Mouse (Mus musculus) Patski (cell line): ENCODE data around the gene Fbxl20. TPM values are rescaled to one million over a fixed set of nuclear protein-coding genes. Genes with fewer than 3 reads are reported as not detected.
A peak's percentile ranks its signal among the peaks of the same experiment; 100 is the strongest.
"Not testable (repeated sequence)": the region's sequence is repeated elsewhere in the genome, so short reads cannot be mapped to it uniquely, and the experiment has no call there.

Experiments used
- ATAC-seq: fragments of 100-300 bp; one replicate; pipeline ENCODE4 v1.8.0; 2021
- CTCF ChIA-PET: fragments of 350-600 bp; sonication (Branson Sonifier 250); formaldehyde crosslinking; loops from one replicate; lab custom pipeline; 2022; ENCODE audit warnings: inconsistent platforms; lab: Charles Lee
- POLR2A ChIA-PET: fragments of 350-600 bp; sonication (Branson Sonifier 250); formaldehyde crosslinking; loops from one replicate; lab custom pipeline; 2022; ENCODE audit warnings: antibody characterized with exemption, inconsistent platforms; lab: Charles Lee
- DNase-seq: peaks from one replicate; pipeline ENCODE4 v3.0.0-alpha.2; 2011; ENCODE audit warnings: low read depth, low spot score
- H3K27me3 ChIP-seq: fragments of 371-371 bp; one replicate; pipeline ENCODE4 v1.5.1; 2021
- CTCF ChIP-seq: fragments of 100-300 bp; IDR thresholded peaks from one replicate; pipeline ENCODE4 v1.5.1; 2021
- in situ Hi-C: fragments of 300-500 bp; cut with MboI; formaldehyde crosslinking; loops from 3 replicates; pipeline ENCODE4 v1.11.1; 2018; ENCODE audit warnings: low pct_unique_long_range_greater_than_20kb, mixed read lengths
- polyA plus RNA-seq: library from polyadenylated mRNA; unstranded; gene quantifications from one replicate; pipeline ENCODE4 v1.2.3, GENCODE M21; 2021

Fbxl20 gene
- 21.8 TPM for polyA plus RNA-seq

- POLR2A ChIA-PET: no interaction called here
- DNase-seq (peak; percentile 27), ATAC-seq (peak; percentile 80)
- no peak for TF ChIP-seq CTCF
- no peaks in the 10 kb centered on the region for H3K27me3 ChIP-seq
- in situ Hi-C loops: no loop called here
- CTCF ChIA-PET: interaction anchor here (1.6 kb wide), 1 partner anchor 119 kb away, joined by 3 read pairs; no protein-coding TSS in a partner anchor
These were observed at the start of gene Fbxl20 for GRCm38 (mm10) chr11:98149786-98150624. Fbxl20 (minus strand) TSS chr11:98150403.

DNA sequence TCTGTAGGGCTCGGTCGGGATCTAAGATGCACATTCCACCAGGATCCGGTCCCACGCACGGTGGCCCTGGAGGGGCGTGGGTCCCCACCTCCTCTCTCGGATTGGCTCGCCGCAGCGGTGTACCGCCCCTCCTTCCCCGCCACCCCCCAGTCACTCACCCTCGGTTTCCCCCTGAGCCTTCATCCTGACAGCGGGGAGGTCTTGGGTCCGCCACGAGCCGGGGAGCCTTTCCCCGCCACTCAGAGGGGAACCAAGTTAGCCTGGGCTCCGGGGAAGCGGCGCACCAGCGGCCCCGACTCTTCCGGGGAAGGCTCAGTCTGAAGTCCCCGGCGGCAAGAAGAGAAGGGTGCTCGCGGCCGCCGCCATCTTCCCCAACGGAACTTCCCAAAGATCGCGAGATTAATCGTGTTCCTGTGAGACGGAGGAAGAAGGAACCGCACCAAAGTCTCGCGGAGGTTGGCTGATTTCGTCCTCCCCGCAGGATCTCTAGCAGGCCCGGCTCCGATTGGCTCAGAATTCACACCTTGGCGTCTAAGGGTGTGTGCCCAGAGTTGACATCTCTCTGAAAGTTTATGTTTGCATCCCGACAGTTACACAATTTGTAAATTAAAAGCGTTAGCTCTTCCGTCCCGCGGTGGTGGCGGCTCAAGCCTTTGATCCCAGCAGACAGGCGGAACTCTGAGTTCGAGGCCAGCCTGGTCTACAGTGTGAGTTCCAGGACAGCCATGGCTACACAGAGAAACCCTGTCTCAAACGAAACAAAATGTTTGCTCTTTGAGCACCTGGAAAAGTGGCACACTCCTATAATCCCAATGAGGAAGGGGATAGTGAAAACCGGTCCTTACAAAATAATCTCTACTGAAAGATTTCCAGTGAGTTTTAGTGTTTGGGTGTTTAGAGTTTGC is 43.0 kb upstream of the Fbxl20 start, which contains the start of gene Med1:
Gene Med1 (minus strand): TSS at position 393 of the 905 bp plus-strand sequence.
- ChIA-PET POLR2A (no interaction called here), CTCF (interaction anchor here (1.3 kb wide), 1 partner anchor 21 kb away, joined by 3 read pairs; no protein-coding TSS in a partner anchor)
- peak; percentile 92 for ATAC-seq
- in situ Hi-C loops: no loop called here
- peak; percentile 89 for DNase-seq
- TF ChIP-seq CTCF: no peak
- no peaks in the 10 kb centered on the region for H3K27me3 ChIP-seq

GRCm38 (mm10) chr11:98190820-98191219 is 40.6 kb upstream of the Fbxl20 start:
- no peak for ATAC-seq
- no peak for TF ChIP-seq CTCF
- no peaks in the 10 kb centered on the region for H3K27me3 ChIP-seq
- DNase-seq: no peak
- POLR2A ChIA-PET: interaction anchor here (2.1 kb wide), 1 partner anchor 11 kb away, joined by 4 read pairs; no protein-coding TSS in a partner anchor
- in situ Hi-C loops: no loop called here
- CTCF ChIA-PET: no interaction called here

DNA sequence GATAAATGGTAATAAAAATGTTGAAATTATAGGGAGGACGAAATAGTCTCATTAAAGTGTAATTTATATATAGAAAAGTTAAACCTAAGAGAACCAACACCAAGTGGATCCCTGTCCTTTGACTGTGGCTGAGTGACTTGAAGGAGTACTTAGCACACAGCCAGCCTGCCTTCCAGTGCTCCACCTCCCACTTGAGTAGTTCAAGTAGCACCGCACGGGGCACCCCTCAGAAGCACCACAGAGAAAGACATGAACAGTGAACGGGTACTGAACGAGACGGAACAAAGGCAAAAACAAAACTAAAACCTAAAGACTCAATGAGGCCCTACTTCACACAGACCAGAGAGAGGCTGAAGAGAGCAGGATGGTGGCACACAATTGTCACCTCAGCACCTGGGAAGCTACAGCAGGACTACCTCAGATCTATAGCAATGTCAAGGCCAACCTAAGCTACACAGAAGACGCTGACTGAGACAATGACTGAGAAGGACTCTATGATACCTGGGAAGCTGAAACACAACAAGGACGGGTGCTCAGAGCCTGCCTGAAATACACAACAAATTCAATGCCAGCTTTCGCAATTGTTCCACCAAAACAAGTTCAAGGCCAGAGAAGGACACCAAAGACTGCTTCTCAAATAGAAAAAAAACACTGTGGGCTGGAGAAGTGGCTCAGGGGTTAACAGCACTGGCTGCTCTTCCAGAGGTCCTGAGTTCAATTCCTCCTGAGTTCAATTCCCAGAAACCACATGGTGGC is 37.6 kb upstream of the Fbxl20 start:
- CTCF ChIA-PET: no interaction called here
- no peak for TF ChIP-seq CTCF
- in situ Hi-C loops: no loop called here
- H3K27me3 ChIP-seq: no peaks in the 10 kb centered on the region
- ATAC-seq (no peak), DNase-seq (no peak)
- POLR2A ChIA-PET: interaction anchor here (1.1 kb wide), 1 partner anchor 15 kb away, joined by 4 read pairs; the partner anchor contains the start of gene Cdk12

GRCm38 (mm10) chr11:98182149-98182548 is 31.9 kb upstream of the Fbxl20 start:
- POLR2A ChIA-PET, in situ Hi-C loops, CTCF ChIA-PET, ATAC-seq, DNase-seq, H3K27me3 ChIP-seq: not testable (repeated sequence)

GRCm38 (mm10) chr11:98168400-98168799 is 18.2 kb upstream of the Fbxl20 start:
- ChIA-PET POLR2A (no interaction called here), CTCF (interaction anchor here (0.8 to 1.4 kb wide), 2 partner anchors 10 to 20 kb away, joined by 3 read pairs; no protein-coding TSS in a partner anchor)
- in situ Hi-C loops: no loop called here
- no peak for ATAC-seq
- H3K27me3 ChIP-seq: no peaks in the 10 kb centered on the region
- TF ChIP-seq CTCF: no peak
- no peak for DNase-seq

DNA sequence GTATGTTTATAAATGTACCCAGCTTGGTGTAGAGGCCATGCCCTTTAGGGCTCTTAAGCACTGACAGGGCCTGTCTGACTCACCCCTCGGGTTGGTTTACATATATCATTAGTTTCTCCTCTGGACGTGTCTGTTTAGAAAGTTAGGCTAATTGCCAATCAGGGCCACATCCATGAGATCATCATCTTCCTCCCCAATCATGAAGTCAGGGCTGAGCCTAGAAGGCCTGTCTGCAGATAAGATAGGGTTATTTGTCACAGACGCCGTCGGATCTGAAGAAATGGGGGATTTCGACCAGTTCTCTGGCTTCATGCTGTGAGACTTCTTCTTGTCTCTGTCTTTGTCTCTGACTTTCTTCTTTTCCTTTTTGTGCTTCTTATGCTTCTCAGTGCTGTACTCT is 4.9 kb upstream of the Fbxl20 start:
- ChIA-PET CTCF (no interaction called here), POLR2A (no interaction called here)
- in situ Hi-C loops: no loop called here
- H3K27me3 ChIP-seq: no peaks in the 10 kb centered on the region
- TF ChIP-seq CTCF: no peak
- DNase-seq (no peak), ATAC-seq (no peak)

GRCm38 (mm10) chr11:98150625-98151156 is 488 bp upstream of the Fbxl20 start:
- in situ Hi-C loops: no loop called here
- TF ChIP-seq CTCF: no peak
- CTCF ChIA-PET: no interaction called here
- no peak for DNase-seq
- POLR2A ChIA-PET: no interaction called here
- ATAC-seq: no peak
- H3K27me3 ChIP-seq: no peaks in the 10 kb centered on the region

DNA sequence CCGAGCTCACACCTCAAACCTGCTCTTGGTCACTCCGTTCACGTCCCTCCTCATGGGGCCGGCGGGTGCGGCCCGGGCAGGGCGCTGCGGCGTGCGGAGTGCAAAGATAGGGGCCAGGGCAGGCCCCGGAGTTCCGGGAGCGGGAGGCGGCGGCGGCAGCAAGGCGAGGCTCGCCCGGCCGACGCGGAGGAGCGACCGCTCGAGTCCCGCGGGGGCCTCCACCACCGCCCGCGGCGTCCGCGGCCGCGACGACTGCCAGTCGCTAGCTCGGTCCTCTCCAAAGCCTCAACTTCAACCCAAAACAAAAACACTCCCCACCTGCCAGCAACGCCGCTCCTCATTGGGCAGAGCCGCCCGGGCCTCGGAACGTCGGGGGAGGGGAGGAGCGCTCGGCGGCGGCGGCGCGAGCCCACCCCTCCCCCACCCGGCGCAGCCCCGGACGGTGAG is 876 bp downstream of the Fbxl20 start:
- POLR2A ChIA-PET: interaction anchor here (0.6 kb wide), 1 partner anchor 383 kb away, joined by 4 read pairs; no protein-coding TSS in a partner anchor

More for the DNA sequence above, 876 bp downstream of the Fbxl20 start:
- no peaks in the 10 kb centered on the region for H3K27me3 ChIP-seq
- ATAC-seq: peak; percentile 63
- in situ Hi-C loops: no loop called here
- CTCF ChIA-PET: interaction anchor here (1.6 kb wide), 1 partner anchor 118 kb away, joined by 3 read pairs; no protein-coding TSS in a partner anchor
- DNase-seq: peak; percentile 46
- TF ChIP-seq CTCF: no peak
